Mouse (Mus musculus) bone marrow macrophage, adult 2 months (primary cell): Measurements from ENCODE around the gene Rrp1b.

Source experiments
- CTCF ChIP-seq: IDR thresholded peaks from 2 replicates; pipeline ENCODE4 v1.5.1; 2012; ENCODE audit warnings: low read depth, mild to moderate bottlenecking, low read length, moderate library complexity
- POLR2A ChIP-seq: IDR thresholded peaks from 2 replicates; pipeline ENCODE4 v1.6.1; 2012; ENCODE audit warnings: mild to moderate bottlenecking, low read depth, low read length, borderline replicate concordance

DNA sequence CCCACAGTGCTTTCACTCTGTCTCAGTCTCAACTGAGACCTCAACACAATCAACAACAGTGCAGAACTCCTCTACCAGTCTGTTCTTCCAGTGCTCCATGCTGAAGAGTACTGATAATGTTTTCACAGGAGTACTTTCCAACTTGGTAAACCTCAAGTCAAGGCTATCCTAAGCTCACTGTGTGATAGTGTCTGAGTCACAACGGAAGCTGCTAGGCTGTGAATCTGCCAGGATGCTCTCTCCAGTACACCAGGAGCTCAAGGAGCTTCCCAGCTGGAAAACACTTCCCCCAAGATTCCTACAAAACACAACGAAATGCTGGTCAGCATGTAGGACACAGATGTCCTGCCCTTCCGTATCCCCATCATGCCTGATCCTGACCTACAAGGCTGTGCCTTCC, 7.6 kb upstream of the Rrp1b start:
- TF ChIP-seq CTCF (no peak), POLR2A (no peak)
